Mouse (Mus musculus): ENCODE results near the gene Rpl38. TPM values are rescaled to one million over a fixed set of nuclear protein-coding genes. Genes with fewer than 3 reads are reported as not detected.

Gene Rpl38
- polyA plus RNA-seq, 1 experiment from 2014 or later: 959 TPM

DNA sequence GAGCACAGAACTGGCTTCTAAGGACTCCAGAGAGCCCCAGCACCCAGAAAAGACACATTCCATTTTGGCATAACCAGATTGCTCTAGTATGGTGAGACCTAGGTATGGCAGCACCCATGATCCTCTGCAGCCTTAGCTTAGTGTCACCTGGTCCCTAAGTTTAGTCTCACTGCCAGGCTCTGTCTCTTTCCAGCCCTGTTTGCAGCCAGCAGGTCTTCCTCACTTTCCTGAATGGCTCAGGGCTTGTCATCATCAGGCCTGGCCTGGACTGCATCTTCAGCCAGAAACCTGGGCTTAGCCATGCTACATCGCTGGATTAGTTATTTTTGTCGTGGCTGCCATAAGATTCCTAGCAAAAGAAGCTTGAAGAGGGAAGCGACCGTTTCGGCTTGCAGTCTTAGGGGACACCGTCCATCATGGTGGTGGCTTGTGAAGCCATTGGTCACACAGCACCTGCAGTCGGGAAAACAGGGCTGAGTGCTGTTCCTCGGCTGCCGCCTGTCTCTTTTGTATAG, 17.3 kb downstream of the Rpl38 start:
- H3K4me3 ChIP-seq: no peak overlapping the region
- peak overlapping the region; percentile 76 for H3K27ac ChIP-seq
- 81% methylated on average over 9 of the region's 9 CpGs for WGBS
- H3K4me1 ChIP-seq (replicated peaks): peaks cover 49% of the 10 kb centered on the region
- H3K9me3 ChIP-seq: no peaks in the 10 kb centered on the region
- H3K27me3 ChIP-seq (ENCODE audit: insufficient read depth, poor library complexity, severe bottlenecking): no peaks in the 10 kb centered on the region
- no peak for DNase-seq (ENCODE audit: low spot score)
- peaks cover 17% of the 10 kb centered on the region; the same call in 1 of the 2 replicates for H3K36me3 ChIP-seq

DNA sequence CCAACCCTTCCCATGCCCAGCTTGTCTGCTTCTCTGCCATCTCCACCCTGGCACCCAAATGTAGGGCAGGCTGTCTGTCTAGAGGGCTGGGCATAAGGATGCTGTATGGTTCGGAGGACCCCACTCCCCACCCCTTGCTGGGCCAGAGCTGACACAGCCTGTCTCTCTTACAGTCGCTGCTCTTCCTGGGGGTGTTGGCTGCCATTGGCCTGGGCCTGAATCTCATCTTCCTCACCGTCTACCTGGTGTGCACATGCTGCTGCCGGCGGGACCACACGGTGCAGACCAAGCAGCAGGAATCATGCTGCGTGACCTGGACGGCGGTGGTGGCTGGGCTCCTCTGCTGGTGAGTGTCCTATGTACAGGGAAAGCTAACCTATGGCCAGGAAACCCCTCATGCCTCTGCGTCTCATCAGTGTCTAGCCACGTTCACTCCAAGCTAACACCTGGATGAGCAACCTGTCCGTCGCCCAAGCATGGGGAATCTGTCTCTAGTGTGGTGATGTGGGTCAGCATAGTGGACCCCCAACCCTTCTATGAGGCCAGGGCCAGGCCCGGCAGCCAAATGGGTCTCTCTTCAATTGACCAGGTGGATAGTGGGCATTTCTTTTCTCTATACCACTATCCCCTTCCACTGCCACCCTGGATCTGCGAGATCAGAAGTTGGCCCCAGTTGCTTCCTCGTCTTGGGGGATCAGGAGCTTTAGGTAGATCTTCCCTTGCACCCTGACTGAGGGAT, 18.1 kb downstream of the Rpl38 start:
- no peak overlapping the region for H3K4me3 ChIP-seq
- no peaks in the 10 kb centered on the region for H3K27me3 ChIP-seq (ENCODE audit: insufficient read depth, poor library complexity, severe bottlenecking)
- peaks cover 46% of the 10 kb centered on the region for H3K4me1 ChIP-seq (replicated peaks)
- DNase-seq (ENCODE audit: low spot score): no peak
- H3K36me3 ChIP-seq: peaks cover 17% of the 10 kb centered on the region; the same call in 1 of the 2 replicates
- H3K9me3 ChIP-seq: no peaks in the 10 kb centered on the region
- WGBS: 89% methylated on average over 16 of the region's 16 CpGs
- peak overlapping the region; percentile 62 for H3K27ac ChIP-seq

DNA sequence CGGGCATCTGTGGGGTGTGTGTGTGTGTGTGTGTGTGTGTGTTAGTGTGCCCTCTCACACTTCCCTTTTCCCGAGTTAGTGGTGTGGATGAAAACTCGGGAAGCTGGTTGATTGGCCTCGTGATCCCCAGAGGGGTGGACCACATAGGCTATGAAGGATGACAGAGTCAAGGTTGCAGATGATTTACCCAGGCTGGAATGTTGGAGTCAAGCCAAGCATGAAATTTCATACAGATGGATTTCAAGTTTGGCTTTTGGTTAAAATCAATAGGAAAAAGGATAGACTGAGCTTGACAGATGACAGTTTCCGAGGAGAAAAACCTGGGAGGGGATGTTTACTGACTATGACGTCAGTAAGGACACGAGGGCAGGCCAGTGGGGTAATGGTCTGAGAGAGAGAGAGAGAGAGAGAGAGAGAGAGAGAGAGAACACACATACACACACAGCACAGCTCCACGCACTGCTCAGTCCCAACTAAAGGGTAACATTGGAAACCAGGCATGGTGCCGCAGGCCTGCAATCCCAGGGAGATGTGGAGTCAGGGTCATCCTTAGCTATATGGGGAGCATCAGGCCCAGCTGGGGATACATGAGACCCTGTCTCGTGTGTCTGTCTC, 19.4 kb downstream of the Rpl38 start:
- Histone ChIP-seq H3K36me3 (peaks cover 17% of the 10 kb centered on the region; the same call in 1 of the 2 replicates), H3K4me1 (replicated peaks) (peaks cover 56% of the 10 kb centered on the region), H3K4me3 (no peak overlapping the region), H3K9me3 (no peaks in the 10 kb centered on the region), H3K27ac (peak overlapping the region; percentile 64), H3K27me3 (ENCODE audit: insufficient read depth, poor library complexity, severe bottlenecking) (no peaks in the 10 kb centered on the region)
- DNase-seq (ENCODE audit: low spot score): no peak
- WGBS: 64% methylated on average over 10 of the region's 10 CpGs

DNA sequence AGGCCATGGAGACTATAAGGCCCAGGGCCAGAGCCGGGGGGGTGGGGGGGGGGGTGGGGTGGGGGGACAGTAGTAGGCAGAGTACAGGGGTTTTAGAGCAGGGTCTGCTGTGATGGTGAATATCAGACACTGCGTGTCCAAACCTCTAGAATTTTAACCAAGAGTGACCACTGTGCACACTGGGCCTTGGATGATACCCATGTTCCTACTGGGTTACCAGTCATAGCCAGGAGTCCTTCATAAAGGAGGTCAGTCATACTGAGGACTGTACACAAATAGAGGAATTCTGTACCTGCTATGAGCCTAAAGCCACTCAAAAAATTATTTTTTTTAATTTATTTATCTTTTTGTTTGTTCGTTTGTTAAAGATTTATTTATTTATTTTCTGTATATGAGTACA, 20.4 kb downstream of the Rpl38 start:
- DNase-seq (ENCODE audit: low spot score): no peak
- no peak overlapping the region for H3K27ac ChIP-seq
- no peaks in the 10 kb centered on the region for H3K27me3 ChIP-seq (ENCODE audit: insufficient read depth, poor library complexity, severe bottlenecking)
- 91% methylated on average over 2 of the region's 3 CpGs for WGBS
- H3K9me3 ChIP-seq: no peaks in the 10 kb centered on the region
- peaks cover 57% of the 10 kb centered on the region for H3K4me1 ChIP-seq (replicated peaks)
- H3K36me3 ChIP-seq: peaks cover 17% of the 10 kb centered on the region; the same call in 1 of the 2 replicates
- no peak overlapping the region for H3K4me3 ChIP-seq

DNA sequence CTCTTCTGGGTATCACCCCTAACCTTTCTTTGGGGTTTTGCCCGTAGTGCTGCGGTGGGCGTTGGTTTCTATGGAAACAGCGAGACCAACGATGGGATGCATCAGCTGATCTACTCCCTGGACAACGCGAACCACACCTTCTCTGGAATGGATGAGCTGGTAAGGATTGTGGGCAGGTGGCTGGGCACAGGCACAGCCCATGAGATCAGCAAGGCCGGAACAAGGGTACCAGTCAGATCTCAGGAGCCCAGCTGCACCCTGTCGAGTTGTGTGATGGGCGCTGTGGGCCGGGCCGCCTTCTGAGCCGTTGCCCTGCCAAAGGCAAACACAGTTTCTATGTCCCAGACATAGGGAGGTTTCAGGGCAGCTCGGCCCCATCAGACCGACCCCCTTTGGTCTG, 21.9 kb downstream of the Rpl38 start:
- peaks cover 42% of the 10 kb centered on the region for H3K4me1 ChIP-seq (replicated peaks)
- WGBS: 96% methylated on average over 15 of the region's 15 CpGs
- no peak overlapping the region for H3K4me3 ChIP-seq
- no peak for DNase-seq (ENCODE audit: low spot score)
- no peaks in the 10 kb centered on the region for H3K27me3 ChIP-seq (ENCODE audit: insufficient read depth, poor library complexity, severe bottlenecking)
- peaks cover 21% of the 10 kb centered on the region; the same call in 1 of the 2 replicates for H3K36me3 ChIP-seq
- no peaks in the 10 kb centered on the region for H3K9me3 ChIP-seq
- no peak overlapping the region for H3K27ac ChIP-seq

DNA sequence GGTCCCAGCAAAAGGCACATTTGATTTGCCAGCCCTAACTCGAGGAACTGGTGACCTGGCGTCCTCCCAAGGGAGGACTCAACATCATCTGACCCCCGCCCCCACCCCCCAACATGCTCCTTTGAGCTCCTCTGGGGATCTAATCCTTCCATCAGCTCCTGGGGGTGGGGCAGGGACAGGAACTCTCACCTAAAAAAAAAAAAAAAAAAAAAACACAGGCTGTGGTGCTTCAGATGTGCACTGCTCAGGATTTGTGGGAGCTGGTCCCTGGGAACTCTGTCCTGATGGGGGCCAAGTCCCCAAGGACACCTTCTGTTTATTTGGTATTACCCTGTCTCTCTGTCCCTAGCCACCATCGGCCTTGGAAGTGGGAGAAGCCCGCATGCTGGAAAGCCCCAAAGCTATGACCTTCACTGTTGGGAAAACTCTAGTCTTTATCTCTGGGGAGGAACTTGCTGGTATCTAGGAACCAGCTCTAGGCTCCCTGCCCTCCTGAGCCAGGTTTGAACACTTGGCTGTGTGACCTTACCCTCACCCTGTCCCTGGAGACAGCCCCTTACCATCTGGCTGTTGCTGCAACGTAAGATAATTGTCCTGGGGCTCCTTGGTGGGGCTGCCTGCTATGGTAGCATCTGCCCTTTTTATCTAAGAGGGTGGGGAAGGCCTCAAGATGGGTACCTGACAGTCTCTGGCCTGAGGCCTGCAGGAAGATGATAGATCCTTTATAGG, 23.3 kb downstream of the Rpl38 start:
- 60% methylated on average over 6 of the region's 6 CpGs for WGBS
- Histone ChIP-seq H3K27me3 (ENCODE audit: insufficient read depth, poor library complexity, severe bottlenecking) (no peaks in the 10 kb centered on the region), H3K4me3 (no peak overlapping the region), H3K9me3 (no peaks in the 10 kb centered on the region), H3K4me1 (replicated peaks) (peaks cover 30% of the 10 kb centered on the region), H3K36me3 (peaks cover 19% of the 10 kb centered on the region), H3K27ac (no peak overlapping the region)
- DNase-seq (ENCODE audit: low spot score): no peak

DNA sequence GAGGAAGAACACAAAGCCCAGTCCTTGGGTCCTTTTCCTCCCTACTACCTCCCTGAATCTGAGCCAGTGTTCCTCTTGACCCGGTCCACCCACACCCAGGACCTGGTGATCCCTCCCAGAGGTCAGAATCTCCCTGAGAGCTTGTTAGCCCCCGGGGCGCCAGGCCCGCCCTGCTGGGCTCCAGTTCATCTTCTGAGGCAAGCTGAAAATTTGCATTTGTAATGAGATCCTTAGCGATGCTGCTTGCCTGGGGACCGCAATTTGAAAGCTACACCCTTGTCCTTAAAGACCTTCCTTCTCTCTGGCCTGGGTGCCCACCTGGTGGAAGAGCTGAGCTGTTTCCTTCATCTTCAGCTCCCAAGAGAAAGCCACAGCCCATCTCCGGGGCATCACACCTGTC, 24.3 kb downstream of the Rpl38 start:
- H3K9me3 ChIP-seq: no peaks in the 10 kb centered on the region
- no peak for DNase-seq (ENCODE audit: low spot score)
- H3K36me3 ChIP-seq: peaks cover 23% of the 10 kb centered on the region
- H3K4me1 ChIP-seq (replicated peaks): peaks cover 25% of the 10 kb centered on the region
- WGBS: 40% methylated on average over 7 of the region's 7 CpGs
- H3K27me3 ChIP-seq (ENCODE audit: insufficient read depth, poor library complexity, severe bottlenecking): no peaks in the 10 kb centered on the region
- no peak overlapping the region; the same call in 1 of the 2 replicates for H3K27ac ChIP-seq
- H3K4me3 ChIP-seq: no peak overlapping the region

DNA sequence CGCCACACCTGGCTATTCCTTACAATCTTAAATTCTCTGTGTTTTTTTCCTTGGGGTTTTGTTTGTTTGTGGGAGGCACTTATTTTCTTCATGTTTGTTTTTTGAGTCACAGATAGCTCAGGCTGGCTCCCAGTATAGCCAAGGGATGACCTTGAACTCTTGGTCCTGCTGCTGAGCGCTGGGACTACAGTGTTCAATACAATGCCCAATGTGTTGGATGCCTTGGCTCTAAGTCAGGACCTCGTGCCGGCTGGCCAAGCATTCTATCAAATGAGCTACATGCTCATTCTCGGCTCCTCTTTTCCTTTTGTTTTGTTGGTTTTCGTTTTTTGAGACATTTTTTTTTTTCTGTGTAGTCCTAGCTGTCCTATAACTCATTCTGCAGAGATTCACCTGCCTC, 25.1 kb downstream of the Rpl38 start:
- no peak overlapping the region for H3K27ac ChIP-seq
- no peak for DNase-seq (ENCODE audit: low spot score)
- H3K9me3 ChIP-seq: no peaks in the 10 kb centered on the region
- H3K36me3 ChIP-seq: peaks cover 23% of the 10 kb centered on the region
- no peak overlapping the region for H3K4me3 ChIP-seq
- 85% methylated on average over 6 of the region's 6 CpGs for WGBS
- H3K4me1 ChIP-seq (replicated peaks): peaks cover 20% of the 10 kb centered on the region
- H3K27me3 ChIP-seq (ENCODE audit: insufficient read depth, poor library complexity, severe bottlenecking): no peaks in the 10 kb centered on the region

DNA sequence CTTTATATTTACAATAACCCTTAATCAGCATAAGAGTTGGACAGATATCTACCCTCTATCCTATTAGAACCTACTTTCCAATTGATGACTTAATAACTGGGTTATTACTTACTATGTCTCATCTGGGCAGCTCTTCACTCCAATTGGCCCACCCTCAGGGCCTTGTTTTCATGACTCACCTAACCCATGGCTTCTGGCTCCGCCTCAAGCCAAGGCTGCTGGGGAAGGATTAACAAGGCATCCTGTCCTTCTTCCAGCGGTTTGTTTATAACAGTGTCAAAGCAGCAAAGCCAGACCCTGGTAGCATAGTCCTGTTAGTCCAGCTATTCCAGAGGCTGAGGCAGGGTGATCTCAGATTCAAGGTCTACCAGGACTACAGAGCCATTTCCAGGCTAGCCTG, 26.1 kb downstream of the Rpl38 start:
- Histone ChIP-seq H3K36me3 (peaks cover 27% of the 10 kb centered on the region), H3K4me3 (no peak overlapping the region), H3K27me3 (ENCODE audit: insufficient read depth, poor library complexity, severe bottlenecking) (no peaks in the 10 kb centered on the region), H3K27ac (no peak overlapping the region), H3K4me1 (replicated peaks) (peaks cover 20% of the 10 kb centered on the region), H3K9me3 (no peaks in the 10 kb centered on the region)
- WGBS: 84% methylated on average over 2 of the region's 2 CpGs
- no peak for DNase-seq (ENCODE audit: low spot score)

DNA sequence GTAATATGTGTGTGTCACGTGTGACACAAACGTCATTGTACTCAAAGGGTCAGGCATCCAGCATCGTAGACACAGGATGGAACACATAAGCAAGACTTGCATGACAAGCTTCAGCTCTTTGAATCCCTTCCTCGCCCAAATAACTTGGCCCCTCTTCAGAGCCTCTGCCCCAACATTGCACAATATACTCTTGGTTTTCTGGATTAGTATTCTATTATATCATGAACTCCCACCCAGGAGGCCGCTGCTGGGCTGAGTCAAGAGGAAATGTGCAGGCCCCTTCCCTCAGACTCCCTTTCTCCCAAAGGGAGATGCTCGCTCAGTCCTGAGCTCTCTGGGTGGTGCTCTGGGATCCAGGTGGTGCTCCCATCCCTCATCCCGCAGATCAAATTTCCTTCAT, 30.2 kb downstream of the Rpl38 start:
- Histone ChIP-seq H3K9me3 (no peaks in the 10 kb centered on the region), H3K27ac (no peak overlapping the region), H3K4me1 (replicated peaks) (peaks cover under 1% of the 10 kb centered on the region), H3K36me3 (peaks cover 19% of the 10 kb centered on the region), H3K4me3 (no peak overlapping the region), H3K27me3 (ENCODE audit: insufficient read depth, poor library complexity, severe bottlenecking) (no peaks in the 10 kb centered on the region)
- WGBS: 92% methylated on average over 7 of the region's 7 CpGs
- DNase-seq (ENCODE audit: low spot score): no peak

DNA sequence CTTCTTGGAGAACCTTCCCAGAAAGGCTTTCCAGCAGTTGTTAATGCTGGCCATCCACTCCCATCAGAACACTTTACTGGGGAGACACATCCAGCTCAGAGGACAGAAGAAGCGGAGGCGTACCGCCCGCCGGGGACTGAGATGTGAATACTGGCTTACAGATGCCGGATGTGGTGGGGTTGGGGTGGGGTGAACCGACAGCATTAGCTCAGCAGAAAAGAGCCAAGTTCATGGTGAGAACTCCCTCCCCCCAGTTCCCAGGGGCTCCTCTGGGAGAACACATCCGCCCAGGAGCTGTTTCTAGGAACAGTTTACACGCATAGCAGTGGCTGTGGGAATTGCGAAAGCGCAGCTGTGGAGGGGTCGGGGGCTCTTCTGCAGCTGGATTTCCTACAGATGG, 31.2 kb downstream of the Rpl38 start:
- no peak overlapping the region for H3K4me3 ChIP-seq
- DNase-seq (ENCODE audit: low spot score): no peak
- H3K27me3 ChIP-seq (ENCODE audit: insufficient read depth, poor library complexity, severe bottlenecking): no peaks in the 10 kb centered on the region
- peaks cover 11% of the 10 kb centered on the region for H3K4me1 ChIP-seq (replicated peaks)
- H3K9me3 ChIP-seq: no peaks in the 10 kb centered on the region
- H3K27ac ChIP-seq: no peak overlapping the region
- WGBS: 89% methylated on average over 12 of the region's 12 CpGs
- peaks cover 19% of the 10 kb centered on the region for H3K36me3 ChIP-seq

DNA sequence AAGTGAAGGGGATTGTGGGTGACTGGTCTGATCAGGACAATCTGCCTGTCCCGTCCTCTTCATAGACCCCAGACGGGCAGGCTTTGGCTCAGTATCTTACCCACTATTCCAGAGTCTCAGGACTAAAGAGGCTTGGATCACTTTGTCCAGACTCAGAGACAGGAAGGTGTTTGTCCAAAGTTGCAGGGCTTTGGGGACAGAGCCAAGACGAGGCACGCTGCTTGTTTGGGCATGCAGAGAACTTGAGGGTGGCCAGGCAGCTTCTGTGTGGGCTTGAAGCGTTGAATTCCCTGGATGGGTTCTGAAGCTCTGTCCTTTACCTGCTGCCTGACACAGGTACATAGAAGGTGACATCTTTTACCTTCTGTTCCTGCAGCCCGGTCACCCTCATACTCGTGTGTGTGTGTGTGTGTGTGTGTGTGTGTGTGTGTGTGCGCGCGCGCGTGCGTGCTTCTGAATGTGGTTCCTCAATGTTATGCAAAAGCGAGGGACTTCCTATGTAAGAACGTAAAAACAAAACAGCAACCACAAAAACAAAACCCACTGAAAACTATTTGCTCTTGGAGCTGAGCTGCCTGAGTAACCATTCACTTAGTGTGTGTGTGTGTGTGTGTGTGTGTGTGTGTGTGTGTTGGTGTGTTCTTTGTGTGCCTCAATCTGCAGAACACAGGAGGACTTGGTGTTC, 34.1 kb downstream of the Rpl38 start:
- Histone ChIP-seq H3K4me1 (replicated peaks) (peaks cover 16% of the 10 kb centered on the region), H3K4me3 (no peak overlapping the region), H3K36me3 (peaks cover 8% of the 10 kb centered on the region; the same call in 1 of the 2 replicates), H3K27ac (no peak overlapping the region), H3K27me3 (ENCODE audit: insufficient read depth, poor library complexity, severe bottlenecking) (no peaks in the 10 kb centered on the region), H3K9me3 (no peaks in the 10 kb centered on the region)
- DNase-seq (ENCODE audit: low spot score): no peak
- WGBS: 93% methylated on average over 15 of the region's 15 CpGs
